Mouse (Mus musculus) erythroblast, embryonic 14.5 days (primary cell): ENCODE data around the gene Golga4.

ENCODE experiments used
- GATA1 ChIP-seq: IDR thresholded peaks from 2 replicates; pipeline ENCODE4 v1.6.1; 2012; ENCODE audit warnings: low read length, inconsistent platforms, mixed read lengths
- TAL1 ChIP-seq: IDR thresholded peaks from 3 replicates; pipeline ENCODE4 v1.6.1; 2012; ENCODE audit warnings: low read length, inconsistent platforms, mixed read lengths

DNA sequence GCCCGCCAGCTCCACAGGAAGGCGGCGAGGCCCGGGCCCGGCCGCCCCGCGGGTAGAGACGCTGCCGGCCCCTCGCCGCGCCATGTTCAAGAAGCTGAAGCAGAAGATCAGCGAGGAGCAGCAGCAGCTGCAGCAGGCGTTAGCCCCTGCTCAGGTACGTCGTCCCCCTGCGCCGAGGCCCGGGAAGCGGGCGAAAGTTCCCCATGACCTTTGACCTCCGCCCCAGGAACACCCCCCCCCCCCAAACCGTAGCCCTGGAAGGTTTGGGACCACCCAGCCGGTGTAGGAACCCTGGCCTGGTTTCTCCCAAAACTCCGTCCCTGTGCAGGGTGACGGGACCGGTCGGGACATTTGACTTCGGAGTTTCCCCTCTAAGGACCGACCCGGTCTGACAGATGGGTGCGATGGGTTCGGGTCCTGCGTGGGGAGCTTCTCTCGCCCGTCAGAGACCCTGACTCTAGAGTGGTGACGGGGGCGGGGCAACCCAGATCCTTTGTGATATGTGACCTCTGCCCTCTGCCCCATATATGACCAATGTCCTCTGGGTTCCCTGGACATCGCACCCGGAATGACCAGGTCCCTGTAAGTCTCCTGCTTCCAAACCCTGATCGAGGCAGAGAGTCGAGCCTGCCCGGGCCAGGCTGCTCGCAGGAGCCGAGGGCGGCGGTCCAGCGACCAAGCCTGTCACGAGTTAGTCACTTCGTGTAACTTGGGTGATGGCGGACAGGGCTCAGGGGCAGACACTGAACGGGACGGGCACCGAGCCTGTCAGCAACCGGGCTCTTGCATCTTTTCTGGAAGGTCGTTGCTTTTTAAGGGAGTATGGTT is 551 bp downstream of the Golga4 start:
- TF ChIP-seq GATA1: no peak
- no peak for TF ChIP-seq TAL1
